Mouse (Mus musculus) myocyte (in vitro differentiated cells): ENCODE measurements around the gene Bcl2.

ENCODE experiments used
- E2F4 ChIP-seq: IDR thresholded peaks from one replicate; pipeline ENCODE4 v1.6.1; 2011; ENCODE audit warnings: mild to moderate bottlenecking, control low read depth, moderate library complexity; ENCODE audit not compliant: insufficient read depth
- MAX ChIP-seq: IDR thresholded peaks from one replicate; pipeline ENCODE4 v1.6.1; 2011; ENCODE audit warnings: low read depth, mild to moderate bottlenecking, control low read depth
- MYOD1 ChIP-seq, 3 experiments: IDR thresholded peaks; one replicate each; pipeline ENCODE4 v1.6.1; 2011; ENCODE audit warnings: control low read depth in 2 of 3, low read depth in 2 of 3, mild to moderate bottlenecking in 2 of 3, moderate library complexity in 1 of 3; ENCODE audit not compliant: insufficient read length in 2 of 3, control insufficient read depth in 1 of 3
- MYOG ChIP-seq, 3 experiments: IDR thresholded peaks; one replicate each; pipeline ENCODE4 v1.6.1; 2011; ENCODE audit warnings: control low read depth in 2 of 3, low read depth in 2 of 3, mild to moderate bottlenecking in 2 of 3; ENCODE audit not compliant: insufficient read length in 2 of 3, control insufficient read depth in 1 of 3, insufficient read depth in 1 of 3
- POLR2A ChIP-seq: IDR thresholded peaks from one replicate; pipeline ENCODE4 v1.6.1; 2011; ENCODE audit warnings: low read depth, mild to moderate bottlenecking, control low read depth, moderate library complexity; ENCODE audit not compliant: insufficient read length
- TCF12 ChIP-seq: IDR thresholded peaks from one replicate; pipeline ENCODE4 v1.6.1; 2011; ENCODE audit warnings: mild to moderate bottlenecking, control low read depth; ENCODE audit not compliant: poor library complexity, insufficient read depth, severe bottlenecking
- TCF3 ChIP-seq: IDR thresholded peaks from one replicate; pipeline ENCODE4 v1.6.1; 2011; ENCODE audit warnings: low read depth, control low read depth; ENCODE audit not compliant: insufficient read length

DNA sequence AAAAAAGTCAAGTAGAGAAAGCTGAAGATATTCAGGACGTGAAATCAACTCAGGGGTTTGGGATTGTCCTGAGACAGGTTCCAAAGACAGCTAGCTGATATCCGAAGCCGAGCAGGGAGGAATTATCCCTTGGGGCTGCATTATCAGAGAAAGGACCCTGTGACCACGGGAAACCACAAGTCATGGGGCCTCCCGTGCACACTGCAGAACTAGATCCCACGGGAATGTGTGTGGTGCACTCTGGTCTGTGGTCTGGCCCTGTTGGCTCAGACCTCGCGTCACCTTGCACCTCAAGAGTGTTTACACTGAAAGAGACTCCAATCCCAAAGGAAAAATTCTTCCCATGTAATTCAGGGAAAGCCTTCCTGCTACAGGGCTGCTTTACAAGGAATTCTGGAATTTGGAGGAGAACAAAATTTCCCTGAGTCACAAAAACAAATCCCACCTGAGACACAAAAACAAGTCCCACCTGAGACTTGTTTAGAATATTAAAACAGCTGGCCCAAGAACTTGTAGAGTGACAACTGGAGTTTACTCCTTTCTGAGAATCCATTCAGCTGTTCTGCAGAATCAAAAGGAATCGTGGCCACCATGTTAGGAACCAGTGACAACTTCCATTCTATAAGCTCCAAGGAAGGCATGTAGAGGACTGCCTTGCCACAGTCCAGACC lies 158.4 kb downstream of the Bcl2 start:
- TF ChIP-seq POLR2A (no peak), MYOG (IDR thresholded peaks at IDR 0.05; ENCODE audit: control insufficient read depth in 1 of 3, insufficient read depth in 1 of 3, insufficient read length in 2 of 3, low read depth in 2 of 3) (no peak), MAX (no peak), TCF3 (no peak), MYOD1 (IDR thresholded peaks at IDR 0.05; ENCODE audit: control insufficient read depth in 1 of 3, insufficient read length in 2 of 3, low read depth in 2 of 3) (no peak), TCF12 (no peak), E2F4 (no peak)
